Mouse (Mus musculus) lung, postnatal 4 days (tissue): ENCODE measurements at regions not wholly inside any gene's neighbourhood (a gene's known extent, or its start where the extent isn't known, plus 50 kb on each side); places are given as distances from the start of the nearest gene placed in this dataset.

Experiments used
- DNase-seq, 2 experiments: peaks; one replicate each; pipeline ENCODE4 v3.0.0; 2021

DNA sequence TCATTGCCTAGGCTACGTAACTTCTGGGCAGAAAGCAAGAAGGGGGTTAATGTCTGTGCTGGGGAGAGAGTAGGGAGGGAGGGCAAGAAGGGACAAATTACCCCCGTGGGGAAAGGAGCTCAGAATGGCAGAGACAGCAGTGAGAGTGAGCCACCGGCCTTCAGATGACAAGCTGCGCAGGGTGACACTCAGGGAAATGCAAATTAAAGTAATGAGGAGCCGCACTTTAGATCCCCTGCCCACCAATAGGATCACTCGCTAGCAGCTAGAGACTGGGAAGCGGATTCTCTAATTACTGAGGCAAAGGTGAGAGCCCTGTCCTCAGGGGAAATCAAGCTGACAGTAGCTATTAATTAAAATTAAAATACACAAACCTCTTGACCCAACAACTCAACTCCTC is 202.5 kb downstream of the Arhgef10l start:
- no peak for DNase-seq

DNA sequence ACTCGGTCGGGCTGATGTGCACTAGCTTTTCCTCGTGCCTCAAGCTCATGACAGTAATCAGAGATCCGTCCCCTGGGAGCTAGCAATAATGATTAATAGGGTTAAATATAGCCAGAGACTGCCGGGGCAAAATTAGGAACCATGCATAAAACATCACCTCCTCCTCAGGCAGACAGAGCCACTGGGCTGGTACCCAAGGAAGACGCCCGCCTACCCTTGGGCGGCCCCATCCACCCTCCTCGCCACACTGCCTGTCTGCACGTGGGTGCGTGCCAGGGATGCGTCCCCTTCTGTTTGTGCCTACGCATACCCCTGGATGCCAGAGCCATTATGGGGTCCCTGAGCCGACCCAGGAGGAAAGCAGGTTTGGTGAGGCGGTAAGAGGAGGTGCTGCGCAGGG is 204.5 kb downstream of the Arhgef10l start:
- DNase-seq: no peak

DNA sequence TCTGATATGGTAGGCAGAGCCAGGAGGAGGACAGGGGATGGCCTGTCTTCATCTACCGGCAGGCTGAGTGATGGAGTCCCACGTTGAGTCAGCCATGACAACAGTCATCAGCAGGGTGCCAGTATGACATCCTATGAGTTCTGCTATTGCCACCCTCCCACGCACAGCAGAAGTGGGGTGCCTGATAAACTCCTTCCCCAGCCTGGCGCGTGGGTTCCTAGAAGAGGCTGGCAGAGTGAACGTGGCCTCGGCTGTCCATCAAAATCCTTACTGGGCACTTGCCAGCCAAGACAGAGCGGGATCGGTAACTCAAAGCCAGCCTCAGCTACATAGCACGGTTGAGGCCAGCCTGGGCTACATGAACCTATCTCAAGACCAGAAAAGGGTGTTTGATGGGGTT is 202.5 kb upstream of the Igsf21 start:
- no peak for DNase-seq

DNA sequence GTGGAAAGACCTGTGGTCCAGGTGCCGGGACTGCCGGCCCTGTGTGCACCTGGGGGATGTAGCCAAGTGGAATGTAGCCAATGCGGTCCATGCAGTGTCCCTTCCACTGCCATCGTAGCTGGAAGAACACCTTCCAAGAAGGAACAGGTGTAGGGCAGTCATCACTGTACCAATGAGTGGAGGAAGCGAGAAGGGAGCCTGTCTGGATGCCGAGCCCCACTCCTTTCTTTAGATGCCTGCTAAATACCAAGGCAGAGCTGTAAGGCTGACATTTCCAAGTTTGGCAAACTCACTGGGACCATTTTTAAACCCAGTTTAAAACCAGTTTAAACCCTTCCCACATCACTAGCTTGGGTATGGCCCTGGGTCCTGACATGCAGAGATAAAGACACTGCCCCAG is 199.9 kb upstream of the Igsf21 start:
- no peak for DNase-seq

DNA sequence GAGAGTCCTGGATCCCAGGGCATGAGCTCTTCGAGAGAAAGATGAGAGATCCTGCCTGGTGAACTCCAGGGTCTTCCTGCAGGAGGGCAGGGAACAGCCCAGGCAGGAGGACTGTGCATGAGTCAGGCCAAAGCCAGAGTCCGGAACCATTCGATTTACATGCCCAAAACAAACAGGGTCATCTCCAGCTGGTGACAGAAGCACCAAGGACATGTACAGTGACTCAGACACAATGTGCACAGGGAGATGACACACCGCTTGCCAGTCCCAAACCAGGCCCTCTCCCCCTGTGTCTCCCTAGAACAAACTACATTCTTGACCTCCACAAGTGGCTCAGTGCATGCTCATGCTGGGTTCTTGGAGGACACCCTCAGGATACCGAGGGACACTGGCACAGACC is 199.3 kb upstream of the Igsf21 start:
- no peak for DNase-seq

DNA sequence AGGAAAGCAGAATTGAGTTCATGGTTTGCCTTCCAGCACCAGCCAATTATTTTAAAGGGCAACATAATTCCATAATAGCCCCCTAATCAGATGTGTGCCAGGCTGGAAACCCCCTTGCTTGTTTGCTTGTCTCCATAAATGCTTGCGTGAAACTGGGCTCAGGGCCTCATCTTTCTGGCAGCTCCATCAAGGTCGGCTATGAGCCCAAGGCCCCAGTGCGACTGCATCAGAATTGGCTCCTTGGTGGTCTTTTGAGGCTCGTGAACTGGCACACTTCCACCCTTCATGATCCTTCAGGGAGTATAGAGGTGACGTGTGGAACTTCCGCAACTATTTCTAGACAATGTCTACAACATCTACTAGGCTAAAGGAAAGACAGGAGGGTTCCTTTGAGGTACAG is 196.6 kb upstream of the Igsf21 start:
- DNase-seq: no peak

DNA sequence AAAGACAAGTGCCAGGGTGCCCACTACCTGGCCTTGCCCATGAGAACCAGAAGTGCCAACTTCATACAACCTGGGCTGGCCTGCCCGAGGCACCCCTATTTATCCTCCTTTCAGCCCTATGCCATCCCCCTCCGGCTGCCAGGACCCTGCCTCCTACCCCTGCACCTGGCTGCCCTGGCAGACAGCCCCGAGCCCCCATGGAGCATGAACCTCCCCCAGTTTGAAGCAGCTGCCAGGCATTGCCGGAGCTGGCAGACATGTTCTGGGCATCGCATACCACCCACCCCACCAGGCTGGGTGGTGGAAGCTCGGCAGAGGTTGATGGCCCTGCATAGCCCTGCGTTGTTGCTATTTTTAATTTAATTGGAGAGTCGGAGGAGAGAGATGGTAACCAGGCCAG is 195.2 kb upstream of the Igsf21 start:
- no peak for DNase-seq

DNA sequence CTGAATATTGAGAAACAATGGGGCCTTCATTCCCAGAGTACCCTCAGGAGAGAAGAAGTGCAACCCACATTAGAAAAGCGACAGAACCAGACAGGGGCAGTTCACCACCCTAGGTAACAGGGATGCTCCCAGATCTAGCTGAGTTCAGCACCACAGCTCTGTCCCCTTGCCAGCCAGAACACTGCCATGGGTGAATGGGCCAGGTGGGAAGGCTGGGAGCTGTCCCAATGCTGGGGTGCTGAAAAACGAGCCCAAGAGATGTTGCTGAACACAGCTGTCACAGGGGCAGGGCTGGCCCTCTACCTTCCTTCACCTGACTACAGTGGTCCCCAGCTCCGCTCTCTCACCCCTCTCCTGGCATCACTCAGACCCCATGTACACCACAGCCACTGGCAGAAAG is 193.3 kb upstream of the Igsf21 start:
- DNase-seq: peak; percentile 41 to 42

DNA sequence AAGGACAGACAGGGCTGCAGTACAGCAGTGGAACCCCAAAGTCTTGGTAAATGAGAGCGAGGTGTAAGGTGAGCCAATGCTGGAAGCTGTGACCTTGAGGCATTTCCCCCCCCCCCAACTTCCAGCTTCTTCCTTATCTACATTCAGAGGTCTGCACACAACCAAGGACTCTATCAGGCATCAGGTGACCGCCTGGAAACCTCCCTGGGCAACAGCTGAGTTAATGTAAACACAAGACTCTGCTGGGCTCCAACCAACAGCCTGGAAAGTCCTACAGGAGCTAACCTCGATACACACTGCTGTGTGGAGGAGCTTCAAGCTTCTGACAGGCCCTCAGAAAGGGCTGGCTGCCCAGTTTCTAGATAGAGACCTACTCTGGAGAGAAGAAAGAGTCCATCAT is 189.4 kb upstream of the Igsf21 start:
- DNase-seq: no peak

DNA sequence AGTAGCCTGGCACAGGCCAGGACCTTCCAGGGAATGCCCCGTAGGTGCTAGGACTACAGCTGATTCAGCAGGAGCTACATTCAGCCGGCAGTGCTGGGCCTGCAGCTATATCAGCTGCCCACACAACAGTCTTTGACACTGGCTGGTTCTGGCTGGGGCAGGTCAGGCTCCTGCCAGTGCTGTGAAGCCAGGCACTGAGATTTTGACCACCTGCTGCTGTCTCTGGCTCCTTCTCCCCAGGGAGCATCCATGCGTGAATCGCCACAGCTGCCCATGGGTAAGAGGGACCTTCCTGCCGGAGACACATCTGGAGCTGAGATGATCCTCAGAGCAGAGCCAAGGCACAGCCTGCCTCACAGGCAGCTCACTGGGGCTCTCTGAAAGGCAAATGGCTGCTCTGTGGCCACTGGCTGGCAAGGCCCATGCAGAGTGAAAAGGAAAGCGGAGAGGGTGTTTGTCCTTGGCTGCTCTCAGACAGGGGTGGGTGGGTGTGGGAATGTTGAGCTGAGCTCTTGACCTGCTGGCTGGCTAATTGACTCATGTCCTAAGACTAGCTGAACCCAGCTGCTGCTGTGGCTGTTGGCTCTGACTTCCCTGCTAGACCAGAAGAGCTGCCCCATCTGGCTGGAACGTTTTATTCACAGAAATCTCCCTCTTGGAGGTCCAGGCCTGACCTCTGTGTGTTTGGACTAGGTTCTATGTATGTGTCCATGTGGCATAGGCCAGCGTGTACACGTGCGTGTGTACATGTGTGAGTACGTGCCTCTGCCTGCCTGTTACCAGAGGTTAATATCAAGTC is 187.4 kb upstream of the Igsf21 start:
- DNase-seq: peak in 1 of 2 experiments; percentile 66

DNA sequence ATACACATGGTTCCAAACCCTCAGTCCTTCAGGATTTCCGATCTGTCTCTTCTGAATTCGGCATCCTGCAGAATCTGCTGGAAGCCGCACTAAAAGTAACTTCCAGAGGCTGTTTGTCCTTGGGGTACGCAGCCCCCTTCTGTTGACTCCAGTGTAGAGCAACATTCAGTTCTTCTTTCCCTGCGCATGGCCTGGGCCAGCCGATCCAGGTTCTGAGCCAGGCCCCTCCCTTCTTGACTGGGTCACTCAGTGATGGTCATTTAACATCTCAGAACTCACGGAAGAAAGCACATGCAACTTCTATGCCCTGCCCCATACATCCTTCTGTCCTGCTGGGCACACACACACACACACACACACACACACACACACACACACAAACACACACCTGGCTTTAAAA is 185.5 kb upstream of the Igsf21 start:
- no peak for DNase-seq

DNA sequence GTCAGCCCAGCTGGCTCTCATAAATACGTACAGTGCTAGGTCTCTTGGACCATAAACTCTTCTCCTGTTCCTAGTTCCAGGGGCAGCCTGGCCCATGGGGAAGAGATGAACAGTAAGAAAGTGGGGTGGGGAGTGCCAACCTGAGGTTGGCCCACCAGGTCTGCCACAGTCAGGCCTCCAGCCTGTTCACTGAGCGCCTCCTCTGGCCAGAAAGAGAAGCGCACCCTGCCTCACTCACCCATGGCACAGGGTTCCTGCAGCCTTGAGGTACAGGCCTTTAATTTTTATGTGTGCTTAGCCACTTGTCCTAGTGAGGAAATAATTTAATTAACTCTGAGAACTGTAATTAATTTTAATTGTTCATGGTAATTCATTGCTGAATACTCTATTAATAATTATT is 180.5 kb upstream of the Igsf21 start:
- no peak for DNase-seq

DNA sequence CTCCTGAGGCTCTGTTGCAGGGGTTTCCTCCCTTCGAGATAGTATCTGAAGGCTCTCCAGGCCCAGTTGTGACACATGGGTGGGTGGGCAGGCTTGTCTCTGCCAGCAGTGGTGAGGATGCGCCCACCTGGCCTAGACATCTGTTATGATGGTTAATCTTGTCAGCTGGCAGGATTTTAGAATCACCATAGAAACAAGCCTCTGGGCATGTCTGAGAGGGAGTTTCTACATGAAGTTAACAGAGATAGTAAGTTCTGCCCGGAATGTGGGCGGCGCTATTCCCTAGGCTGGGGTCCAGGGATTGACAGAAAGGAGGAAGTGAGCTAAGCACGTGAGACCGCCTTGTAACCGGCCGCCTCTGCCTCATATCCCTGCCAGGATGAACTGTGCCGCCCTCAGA is 177.2 kb upstream of the Igsf21 start:
- no peak for DNase-seq

DNA sequence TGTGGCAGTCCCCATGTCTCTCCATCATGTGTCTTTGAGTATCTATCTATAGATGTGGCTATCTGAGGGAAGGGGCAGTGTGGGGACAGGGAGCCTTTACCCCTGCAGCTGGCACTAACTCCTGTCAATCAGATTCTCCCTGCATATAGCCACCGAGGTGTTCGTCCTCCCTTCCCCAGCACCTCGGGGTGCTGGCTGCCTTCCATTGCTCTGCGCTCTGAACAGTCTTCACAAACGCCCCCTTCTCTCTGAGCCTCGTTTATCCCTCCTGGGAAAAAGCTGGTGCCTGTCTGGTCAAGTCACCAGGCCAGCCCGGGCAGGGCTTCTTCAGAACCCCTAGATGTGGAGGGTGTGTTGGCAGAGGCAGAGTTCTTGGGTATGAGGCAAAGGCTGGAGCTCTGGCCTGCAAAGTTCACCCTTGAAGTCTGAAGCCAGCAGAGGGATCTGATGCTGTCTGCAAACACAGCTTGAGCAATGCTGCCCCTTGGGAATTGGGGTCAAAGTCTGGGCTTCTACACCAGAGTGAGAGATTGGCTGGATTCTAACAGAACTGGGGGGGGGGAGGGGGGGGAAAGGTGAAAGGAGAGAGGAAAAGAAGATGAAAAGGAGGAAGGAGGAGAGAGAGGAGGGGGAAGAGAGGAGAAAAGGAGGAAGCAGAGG is 175.5 kb upstream of the Igsf21 start:
- no peak for DNase-seq

DNA sequence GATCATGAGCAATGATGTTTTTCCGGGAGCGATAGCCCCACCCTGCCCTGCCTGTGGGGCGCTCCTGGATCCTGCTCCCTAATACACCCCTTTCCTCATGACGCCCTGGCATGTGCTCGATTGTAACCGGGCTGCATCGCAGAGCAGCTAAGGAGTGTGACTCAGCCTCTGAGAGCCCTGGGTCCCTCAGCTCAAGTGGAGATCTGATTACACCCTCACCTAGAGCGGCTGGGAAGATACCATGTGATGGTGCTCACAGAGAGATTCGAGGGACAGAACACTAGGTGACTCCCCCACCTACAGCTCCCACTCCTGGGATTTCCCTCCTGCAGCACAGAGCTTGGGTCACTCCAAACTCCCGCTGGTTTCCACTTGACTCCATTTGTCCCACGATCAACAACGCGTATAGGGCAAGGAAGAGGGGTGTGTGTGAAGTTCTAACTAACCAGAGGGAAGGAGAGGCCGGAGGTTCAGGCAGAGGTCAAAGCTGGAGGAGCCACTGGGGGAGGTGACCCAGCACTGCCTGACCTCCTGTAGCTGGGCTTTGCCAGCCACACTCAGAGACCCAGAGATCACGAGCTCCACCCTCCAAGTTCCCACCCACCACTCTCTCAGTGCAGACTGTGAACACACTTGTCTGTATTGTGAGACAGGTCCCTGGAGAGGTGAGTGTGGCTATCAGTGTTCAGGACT is 173.3 kb upstream of the Igsf21 start:
- no peak for DNase-seq

DNA sequence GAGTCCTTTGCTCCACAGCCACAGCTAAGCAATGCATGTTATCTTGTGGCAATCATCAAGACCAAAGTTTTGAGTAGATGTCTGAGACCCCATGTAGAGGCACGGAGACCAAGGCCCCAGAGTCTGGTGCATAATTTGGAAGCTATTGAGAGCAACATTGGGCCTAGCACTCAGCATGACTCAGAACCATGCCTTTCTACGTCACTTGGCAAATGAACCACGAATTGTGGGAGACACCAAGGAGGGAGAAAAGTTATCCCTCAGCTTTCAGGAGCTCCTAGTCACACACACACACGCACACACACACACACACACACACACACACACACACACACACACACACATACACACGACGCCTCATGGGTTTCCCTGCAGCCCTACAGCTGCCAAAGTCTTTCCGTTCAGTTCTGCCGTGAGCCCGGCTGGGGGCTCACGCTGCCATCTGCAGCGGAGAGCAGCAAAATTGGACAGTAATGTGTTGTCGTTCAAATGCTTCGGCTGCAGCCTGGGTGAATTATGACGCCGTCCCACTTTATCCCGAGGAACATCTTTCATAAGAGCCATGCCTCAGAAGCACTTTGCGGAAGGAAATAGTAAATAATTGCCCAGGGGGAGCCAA is 165.8 kb upstream of the Igsf21 start:
- no peak for DNase-seq

DNA sequence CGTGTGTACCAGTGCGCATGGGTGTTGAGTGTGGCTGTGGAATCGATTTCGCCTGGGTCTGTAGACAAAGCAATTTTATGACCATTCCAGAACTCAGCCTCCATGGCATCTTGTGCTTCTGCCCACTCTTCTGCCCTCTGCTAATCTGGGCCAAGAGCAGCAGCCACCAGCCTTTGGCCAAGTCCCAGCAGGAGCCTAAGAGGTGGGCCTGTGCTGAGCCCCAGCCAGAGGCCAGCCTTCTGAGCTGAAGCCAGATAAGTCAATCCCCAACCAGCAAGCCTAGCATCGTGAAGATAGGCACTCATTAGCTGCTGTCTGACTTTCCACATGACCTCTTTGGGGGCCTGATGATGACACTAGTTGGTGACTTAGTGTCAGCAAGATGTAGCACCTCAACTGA is 161.9 kb upstream of the Igsf21 start:
- DNase-seq: no peak

DNA sequence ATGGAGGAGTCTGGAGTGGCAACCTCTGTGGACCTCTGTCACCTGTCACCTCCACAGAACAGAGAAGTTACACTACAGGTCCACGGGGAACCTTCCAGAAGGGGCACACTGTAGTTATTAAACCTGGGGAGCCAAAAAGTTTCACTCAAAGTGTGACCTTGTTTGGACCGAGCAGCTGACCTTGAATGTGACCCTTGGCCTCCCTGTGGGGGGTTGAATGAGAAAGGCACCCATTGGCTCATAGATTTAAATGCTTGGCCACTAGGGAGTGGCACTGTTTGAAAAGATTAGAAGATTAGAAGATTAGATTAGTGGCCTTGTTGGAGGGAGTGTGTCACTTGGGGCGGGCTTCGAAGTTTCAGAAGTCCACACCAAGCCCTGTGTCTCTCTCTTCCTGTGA is 160.3 kb upstream of the Igsf21 start:
- no peak for DNase-seq

DNA sequence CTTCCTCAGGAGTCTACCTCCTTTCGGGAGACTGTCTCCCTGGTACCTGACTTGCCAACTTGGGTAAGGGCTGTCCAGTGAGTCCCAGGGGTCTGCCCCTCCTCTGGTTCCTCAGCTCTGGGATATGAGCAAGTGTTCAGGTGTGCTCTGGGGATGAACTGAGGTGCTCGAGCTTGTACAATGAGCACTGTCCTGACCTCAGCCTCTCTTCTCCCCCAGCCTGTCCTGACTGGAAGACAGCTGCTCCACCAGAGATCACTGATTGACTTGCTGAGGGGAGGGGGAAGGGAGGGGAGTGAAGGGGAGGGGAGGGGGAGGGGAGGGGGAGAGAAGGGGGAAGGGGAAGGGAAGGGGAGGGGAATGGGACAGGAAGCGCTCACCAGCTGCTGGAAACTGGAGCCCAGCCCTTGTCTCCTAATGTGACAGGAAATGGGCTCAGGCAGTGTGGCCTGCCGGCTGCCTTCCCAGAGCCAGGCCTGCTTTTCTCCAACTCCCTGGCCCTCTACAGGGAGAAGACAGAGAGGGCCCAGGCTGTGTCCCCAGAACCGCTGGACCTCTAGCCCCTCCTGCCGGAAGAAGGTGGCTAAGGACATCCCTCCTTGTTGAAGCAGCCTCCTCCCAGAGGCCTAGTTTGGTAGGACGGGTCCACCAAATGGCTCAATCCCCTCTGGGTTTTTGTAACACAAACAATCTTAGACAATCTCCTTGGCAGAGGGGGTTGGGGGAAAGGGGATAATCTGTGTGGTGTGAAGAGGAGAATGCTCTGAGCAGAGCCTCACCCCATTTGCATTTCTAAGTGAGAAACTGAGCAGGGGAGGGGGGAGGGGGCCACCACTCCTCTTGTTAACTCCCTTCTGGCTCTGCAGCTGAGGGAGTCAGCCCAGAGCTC is 159.7 kb upstream of the Igsf21 start:
- DNase-seq: peak; percentile 42 to 66

DNA sequence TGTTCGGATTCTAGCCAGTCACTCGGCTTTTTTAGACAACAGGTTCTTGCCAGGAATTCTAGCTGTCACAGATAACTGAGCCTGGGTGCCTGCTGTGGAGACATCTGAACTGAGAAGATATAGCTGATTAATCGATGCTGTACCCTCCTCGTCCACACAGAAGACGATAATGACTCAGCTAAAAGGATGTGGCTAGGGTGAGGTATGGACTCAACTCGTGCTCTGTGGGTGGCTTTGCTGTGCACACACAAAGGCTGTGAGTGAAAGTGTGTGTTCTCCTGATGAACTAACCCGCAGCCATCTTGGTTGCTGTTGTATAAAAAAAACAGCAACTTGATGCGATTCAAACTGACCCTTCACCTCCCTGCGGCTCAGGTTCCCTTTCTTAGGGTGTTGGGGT is 158.8 kb upstream of the Igsf21 start:
- DNase-seq: no peak

DNA sequence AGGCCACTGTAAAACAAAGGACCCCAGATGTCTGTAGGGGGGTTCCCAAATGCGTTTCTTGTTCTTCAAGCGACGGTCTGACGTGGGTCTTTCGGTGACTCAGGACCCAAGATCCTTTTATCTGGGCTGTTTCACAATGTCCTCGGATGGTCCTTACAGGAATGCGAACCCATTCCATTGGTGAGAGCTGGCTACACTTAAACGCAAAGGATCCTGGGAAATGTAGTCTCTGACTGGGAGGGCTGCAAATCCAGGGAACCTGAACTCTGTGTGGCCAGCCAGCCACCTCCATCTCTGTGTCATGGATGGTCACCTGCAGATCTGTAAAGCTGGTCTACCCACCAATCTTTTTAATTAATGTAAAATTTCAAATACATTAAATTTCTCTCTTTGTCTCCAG is 156.5 kb upstream of the Igsf21 start:
- DNase-seq: no peak

DNA sequence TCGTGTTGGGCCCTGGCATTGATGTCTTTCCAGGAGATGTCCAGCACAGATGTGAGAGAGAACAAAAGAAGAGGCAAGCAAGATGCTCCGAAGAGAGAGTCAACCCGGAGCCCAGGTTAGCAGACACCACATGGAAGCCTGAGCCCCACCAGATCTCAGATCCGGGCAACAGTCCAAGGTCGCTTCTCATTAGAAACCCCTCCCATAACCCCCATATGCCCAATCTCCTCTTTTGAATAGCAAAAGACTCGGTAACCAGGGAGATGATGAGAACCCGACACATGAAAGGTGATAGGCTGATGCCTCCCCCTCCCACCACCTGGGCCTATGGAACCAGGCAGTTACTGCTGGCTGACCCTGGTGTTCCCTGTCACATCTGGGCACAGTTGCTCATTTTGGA is 155.7 kb upstream of the Igsf21 start:
- DNase-seq: no peak

DNA sequence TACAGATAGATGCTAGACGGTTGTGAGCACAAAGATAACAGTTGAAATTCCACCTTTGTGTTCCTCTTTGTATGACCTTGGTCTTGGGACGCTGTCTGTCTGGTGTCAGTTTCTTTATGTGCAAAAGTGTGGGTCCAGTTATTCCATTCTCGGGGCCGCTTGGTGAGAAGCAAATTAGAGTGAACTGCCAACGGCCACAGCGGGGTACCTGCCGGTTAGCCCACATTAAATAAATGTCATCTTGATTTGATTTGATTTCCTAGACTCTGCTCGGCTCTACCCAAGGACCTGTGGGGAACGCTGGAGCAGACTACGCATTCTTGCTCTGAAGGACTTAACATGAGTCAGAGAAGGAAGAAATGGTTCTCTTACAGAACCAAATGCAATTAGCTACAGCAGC is 155.0 kb upstream of the Igsf21 start:
- DNase-seq: no peak
